Mouse (Mus musculus) thymus, adult 2 months (tissue): ENCODE results near the gene Klkb1. TPM values are rescaled to one million over a fixed set of nuclear protein-coding genes. Genes with fewer than 3 reads are reported as not detected.

ENCODE experiments used
- DNase-seq: peaks from one replicate; pipeline ENCODE4 v3.0.0; 2021
- H3K27ac ChIP-seq: fragments of 200-500 bp; 2 replicates; pipeline ENCODE4 v1.5.1; 2012; ENCODE audit warnings: low read length, control low read depth; ENCODE audit not compliant: control insufficient read depth, insufficient read depth
- H3K27me3 ChIP-seq: fragments of 200-500 bp; 2 replicates; pipeline ENCODE4 v1.6.1; 2012; ENCODE audit warnings: mild to moderate bottlenecking, low read length, moderate library complexity, mixed read lengths; ENCODE audit not compliant: control insufficient read depth, insufficient read depth
- H3K36me3 ChIP-seq: fragments of 200-500 bp; 2 replicates; pipeline ENCODE4 v1.6.1; 2012; ENCODE audit warnings: mild to moderate bottlenecking, low read length, moderate library complexity; ENCODE audit not compliant: control insufficient read depth, insufficient read depth
- H3K4me1 ChIP-seq: fragments of 200-500 bp; replicated peaks from 2 replicates; pipeline ENCODE4 v1.6.1; 2012; ENCODE audit warnings: low read length; ENCODE audit not compliant: control insufficient read depth, insufficient read depth
- H3K4me3 ChIP-seq: fragments of 200-500 bp; 2 replicates; pipeline ENCODE4 v1.5.1; 2012; ENCODE audit warnings: mild to moderate bottlenecking, low read length, control low read depth, moderate library complexity; ENCODE audit not compliant: control insufficient read depth, insufficient read depth
- CTCF ChIP-seq: fragments of 200-500 bp; IDR thresholded peaks from 2 replicates; pipeline ENCODE4 v1.5.1; 2012; ENCODE audit warnings: mild to moderate bottlenecking, control low read depth, low read length, moderate library complexity, borderline replicate concordance; ENCODE audit not compliant: control insufficient read depth, poor library complexity, insufficient read depth; ENCODE audit errors: extremely low read depth
- POLR2A ChIP-seq: fragments of 200-500 bp; IDR thresholded peaks from 2 replicates; pipeline ENCODE4 v1.6.1; 2012; ENCODE audit warnings: mild to moderate bottlenecking, low read length, control low read depth, moderate library complexity; ENCODE audit not compliant: control insufficient read depth, poor library complexity, insufficient read depth; ENCODE audit errors: extremely low read depth
- WGBS: fragments of 180-500 bp; shearing (Covaris S2); methylation state at CpG from one replicate; pipeline ENCODE4 v1.1.7; 2018; 5-methylcytosine and 5-hydroxymethylcytosine counted together
- polyA plus RNA-seq: library from polyadenylated mRNA; depleted of rRNA; stranded (reverse); fragments of >200 nt; gene quantifications from 2 replicates; pipeline ENCODE4 v1.2.3, GENCODE M21; 2012

The Klkb1 gene
- polyA plus RNA-seq, 1 experiment: not detected

DNA sequence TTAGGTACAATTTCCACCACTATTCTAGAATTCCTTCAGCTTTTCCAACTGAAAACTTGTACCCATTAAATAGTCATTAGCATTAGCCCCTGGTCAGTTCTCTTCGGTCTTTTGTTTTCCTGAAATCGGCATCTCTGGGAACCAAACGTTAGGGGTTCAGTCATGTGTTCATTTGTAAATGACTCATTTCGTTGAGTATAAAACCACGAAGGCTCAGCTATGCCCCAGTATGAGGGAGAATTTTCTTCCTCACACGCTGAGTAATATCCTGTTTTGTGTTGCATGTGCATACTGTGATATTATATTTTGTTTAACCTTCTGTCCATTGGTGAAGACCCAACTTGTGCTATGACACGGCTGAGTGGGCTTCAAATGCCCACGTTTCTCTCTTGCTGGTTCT lies 36.2 kb downstream of the Klkb1 start:
- Histone ChIP-seq H3K4me3 (no peak overlapping the region), H3K27me3 (no peaks in the 10 kb centered on the region), H3K36me3 (no peaks in the 10 kb centered on the region), H3K27ac (no peak overlapping the region), H3K4me1 (no peaks in the 10 kb centered on the region)
- no peak for DNase-seq
- TF ChIP-seq POLR2A (no peak), CTCF (no peak)
- 72% methylated on average over 8 of the region's 8 CpGs for WGBS

- Histone ChIP-seq H3K27me3 (no peaks in the 10 kb centered on the region), H3K36me3 (no peaks in the 10 kb centered on the region), H3K4me3 (no peak overlapping the region), H3K27ac (no peak overlapping the region), H3K4me1 (no peaks in the 10 kb centered on the region)
- 90% methylated on average over 12 of the region's 12 CpGs for WGBS
- no peak for DNase-seq
- TF ChIP-seq CTCF: no peak
- no peak for TF ChIP-seq POLR2A
Measured at GRCm38 (mm10) chr8:45255040-45255439, 39.6 kb downstream of the Klkb1 start.

GRCm38 (mm10) chr8:45254194-45254842 lies 40.3 kb downstream of the Klkb1 start:
- DNase-seq: no peak
- no peaks in the 10 kb centered on the region for H3K36me3 ChIP-seq
- H3K27me3 ChIP-seq: no peaks in the 10 kb centered on the region
- no peak overlapping the region for H3K4me3 ChIP-seq
- WGBS: 86% methylated on average over 8 of the region's 8 CpGs
- H3K27ac ChIP-seq: no peak overlapping the region
- H3K4me1 ChIP-seq: no peaks in the 10 kb centered on the region
- TF ChIP-seq POLR2A (no peak), CTCF (no peak)

GRCm38 (mm10) chr8:45253586-45253985 lies 41.1 kb downstream of the Klkb1 start:
- no peak for TF ChIP-seq CTCF
- no peak for TF ChIP-seq POLR2A
- Histone ChIP-seq H3K4me1 (no peaks in the 10 kb centered on the region), H3K4me3 (no peak overlapping the region), H3K36me3 (no peaks in the 10 kb centered on the region), H3K27ac (no peak overlapping the region), H3K27me3 (no peaks in the 10 kb centered on the region)
- DNase-seq: no peak
- WGBS: 100% methylated on average over 1 of the region's 1 CpGs

GRCm38 (mm10) chr8:45253111-45253510 lies 41.5 kb downstream of the Klkb1 start:
- no peaks in the 10 kb centered on the region for H3K36me3 ChIP-seq
- H3K27ac ChIP-seq: no peak overlapping the region
- 68% methylated on average over 2 of the region's 2 CpGs for WGBS
- H3K4me3 ChIP-seq: no peak overlapping the region
- H3K27me3 ChIP-seq: no peaks in the 10 kb centered on the region
- TF ChIP-seq POLR2A: no peak
- no peak for TF ChIP-seq CTCF
- no peak for DNase-seq
- no peaks in the 10 kb centered on the region for H3K4me1 ChIP-seq

- DNase-seq: no peak
- 76% methylated on average over 7 of the region's 7 CpGs for WGBS
- Histone ChIP-seq H3K4me1 (no peaks in the 10 kb centered on the region), H3K36me3 (no peaks in the 10 kb centered on the region), H3K4me3 (no peak overlapping the region), H3K27ac (no peak overlapping the region), H3K27me3 (no peaks in the 10 kb centered on the region)
- no peak for TF ChIP-seq POLR2A
- TF ChIP-seq CTCF: no peak
Measured at GRCm38 (mm10) chr8:45246307-45246706, 48.4 kb downstream of the Klkb1 start.

GRCm38 (mm10) chr8:45239363-45239762 lies 55.3 kb downstream of the Klkb1 start:
- H3K36me3 ChIP-seq: no peaks in the 10 kb centered on the region
- no peak overlapping the region for H3K27ac ChIP-seq
- DNase-seq: no peak
- WGBS: 84% methylated on average over 8 of the region's 8 CpGs
- H3K4me1 ChIP-seq: no peaks in the 10 kb centered on the region
- no peak for TF ChIP-seq POLR2A
- no peak overlapping the region for H3K4me3 ChIP-seq
- no peaks in the 10 kb centered on the region for H3K27me3 ChIP-seq
